Mouse (Mus musculus) left cerebral cortex, postnatal 10 days (tissue): ENCODE measurements around the gene Ap3b1. TPM values are rescaled to one million over a fixed set of nuclear protein-coding genes. Genes with fewer than 3 reads are reported as not detected.
A peak's percentile ranks its signal among the peaks of the same experiment; 100 is the strongest.

Experiments used
- DNase-seq, 2 experiments: peaks; one replicate each; pipeline ENCODE4 v3.0.0; 2021 to 2022; ENCODE audit warnings: low spot score in 2 of 2, mixed read lengths in 1 of 2; ENCODE audit errors: extremely low spot score in 1 of 2
- intact Hi-C: fragments of 180-260 bp; cut with DNase I; formaldehyde crosslinking; loops from one replicate; pipeline ENCODE4 v1.15.1; 2025
- total RNA-seq, 2 experiments: library from RNA; stranded (reverse); gene quantifications; 2 replicates each; pipeline ENCODE4 v1.2.3; 2021

The Ap3b1 gene
- total RNA-seq, 2 experiments from 2014 or later = 38.6 to 39.5 TPM

DNA sequence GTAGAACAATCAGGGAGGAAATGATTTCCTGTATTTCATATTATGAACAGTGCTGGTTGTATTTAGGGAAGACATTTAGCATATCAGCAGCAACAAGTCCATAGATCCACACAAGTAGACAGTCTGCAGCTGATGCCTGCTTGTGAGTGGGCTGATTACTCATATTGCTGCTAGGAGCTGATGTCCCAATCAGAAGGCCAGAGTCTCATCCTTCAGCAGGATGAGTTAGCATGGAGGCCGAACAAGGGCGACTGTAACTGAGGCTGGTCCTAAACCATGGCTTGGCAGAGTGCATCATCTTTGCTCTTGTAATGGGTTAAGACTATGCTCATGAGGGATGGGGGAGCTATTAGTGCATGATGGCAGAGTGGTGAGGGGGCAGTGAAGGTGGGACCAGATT, 9.1 kb downstream of the Ap3b1 start:
- no peak for DNase-seq

DNA sequence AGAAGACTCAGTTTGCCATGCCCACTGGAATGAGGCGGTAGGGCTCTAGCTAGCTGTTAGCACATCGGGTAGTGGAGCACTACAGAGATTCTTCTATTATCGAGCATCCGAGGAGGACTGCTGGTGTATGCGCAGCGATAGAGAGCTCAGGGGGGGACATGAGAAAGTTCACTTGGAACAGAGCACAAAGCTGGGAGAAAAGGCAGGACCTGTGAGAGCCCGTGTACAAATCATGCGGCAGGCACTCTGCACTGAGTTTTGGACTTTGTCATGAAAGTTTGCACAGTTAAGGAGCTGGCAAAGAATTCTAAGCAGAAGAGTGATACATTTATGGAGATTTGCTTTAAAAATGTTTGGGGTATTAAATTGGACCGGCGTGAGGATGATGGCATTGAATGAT, 11.8 kb downstream of the Ap3b1 start:
- DNase-seq = no peak
- intact Hi-C loops = no loop called here

More for the DNA sequence above, 9.1 kb downstream of the Ap3b1 start:
- intact Hi-C loops = no loop called here

DNA sequence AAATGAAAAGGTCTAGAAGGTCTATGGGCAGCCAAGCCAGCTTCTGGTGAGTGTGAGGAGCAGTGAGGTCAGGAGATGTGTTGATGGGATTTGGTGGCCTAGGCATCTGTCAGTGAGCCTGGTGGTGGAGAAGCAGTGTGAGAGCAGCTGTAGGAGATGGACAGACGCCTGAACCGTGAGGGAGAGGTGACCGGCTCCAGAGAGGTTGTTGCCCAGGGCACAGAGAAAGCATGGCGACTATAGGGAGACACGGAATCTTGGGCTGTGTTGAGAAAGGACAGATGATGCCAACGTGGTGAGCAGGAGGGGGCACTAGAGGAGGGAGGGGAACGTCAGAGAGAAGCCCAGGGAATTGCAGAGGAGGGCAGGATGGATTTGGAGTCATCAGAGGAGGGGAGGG, 13.3 kb downstream of the Ap3b1 start:
- intact Hi-C loops = no loop called here
- DNase-seq = no peak

DNA sequence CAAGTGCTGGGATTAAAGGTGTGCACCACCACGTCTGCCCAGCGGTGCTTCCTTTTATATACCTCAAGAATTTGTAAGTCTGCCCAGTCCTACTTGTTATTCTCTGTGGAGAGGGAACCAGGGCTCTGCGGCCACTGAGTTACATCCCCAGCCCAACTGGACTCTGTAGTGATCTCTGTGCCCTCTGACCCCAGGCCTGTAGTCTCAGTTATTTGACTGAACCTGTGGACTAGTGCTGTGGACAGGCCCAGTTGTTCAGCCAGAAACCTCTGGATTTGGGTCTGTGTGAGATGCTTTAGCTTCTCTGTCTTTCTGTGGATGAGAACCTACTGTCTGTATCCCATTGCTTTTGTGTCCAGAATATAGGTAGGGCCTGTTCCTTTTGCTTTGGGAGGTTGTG, 15.4 kb downstream of the Ap3b1 start:
- intact Hi-C loops = no loop called here
- no peak for DNase-seq

DNA sequence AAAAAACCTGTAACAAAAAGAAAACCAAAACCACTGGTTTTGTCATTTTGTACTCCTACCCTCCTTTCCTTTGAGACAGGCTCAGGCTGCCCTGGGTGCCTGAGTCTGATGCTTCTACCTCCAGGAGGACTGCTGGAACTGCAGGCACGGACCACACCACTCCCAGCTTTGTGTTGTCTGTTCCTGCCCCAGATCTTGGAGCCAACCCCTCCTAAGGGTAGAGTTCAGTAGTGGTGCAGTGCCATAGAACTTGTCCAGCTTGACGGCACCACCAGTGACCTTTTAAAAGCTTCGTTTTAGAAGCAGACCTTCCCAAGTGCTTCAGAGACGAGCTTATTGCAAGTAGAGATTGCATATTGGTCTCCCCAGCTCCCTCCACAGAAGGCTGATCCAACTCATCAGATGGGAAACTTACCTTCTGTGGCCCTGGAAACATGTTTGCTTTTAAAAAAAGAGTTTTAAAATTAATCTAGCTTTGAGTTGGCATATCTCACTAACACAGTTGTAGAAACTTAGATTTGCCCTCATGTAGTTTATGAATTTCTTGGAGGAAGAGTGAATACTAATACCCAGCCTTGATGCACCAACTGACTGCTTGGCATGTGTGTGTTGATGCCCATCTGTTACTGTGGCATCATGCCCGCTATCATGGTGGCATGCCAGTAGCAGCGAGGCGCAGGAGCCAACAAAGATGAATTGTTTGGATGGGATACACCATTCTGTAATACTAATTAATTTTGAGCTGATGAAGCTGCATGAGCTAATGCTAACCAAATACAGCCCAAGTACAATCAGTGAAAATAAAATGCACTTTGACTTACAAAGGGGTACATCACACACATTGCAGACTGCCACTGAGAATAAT, 17.0 kb downstream of the Ap3b1 start:
- DNase-seq = peak; percentile 52 to 77
- intact Hi-C loops = no loop called here

DNA sequence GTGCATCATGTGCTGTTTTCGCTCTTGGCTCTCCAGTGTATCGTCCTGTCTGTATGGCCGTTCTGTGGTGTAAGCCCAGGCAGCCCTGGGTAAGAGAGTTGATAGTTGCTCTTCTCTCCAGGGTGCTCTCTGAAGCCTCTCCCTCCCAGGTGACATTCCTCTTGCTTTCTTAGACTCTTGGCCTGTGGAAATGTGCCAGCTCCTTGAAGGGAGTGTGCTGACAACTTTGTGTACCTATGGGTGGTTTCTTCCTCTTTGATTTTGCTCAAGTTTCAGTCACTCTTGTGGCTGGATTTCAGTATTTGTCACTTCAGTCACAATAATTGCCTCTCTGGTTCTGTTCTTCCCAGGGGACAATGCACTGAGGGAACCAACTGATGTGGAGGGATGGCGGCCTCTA, 20.2 kb downstream of the Ap3b1 start:
- no peak for DNase-seq
- intact Hi-C loops = no loop called here

DNA sequence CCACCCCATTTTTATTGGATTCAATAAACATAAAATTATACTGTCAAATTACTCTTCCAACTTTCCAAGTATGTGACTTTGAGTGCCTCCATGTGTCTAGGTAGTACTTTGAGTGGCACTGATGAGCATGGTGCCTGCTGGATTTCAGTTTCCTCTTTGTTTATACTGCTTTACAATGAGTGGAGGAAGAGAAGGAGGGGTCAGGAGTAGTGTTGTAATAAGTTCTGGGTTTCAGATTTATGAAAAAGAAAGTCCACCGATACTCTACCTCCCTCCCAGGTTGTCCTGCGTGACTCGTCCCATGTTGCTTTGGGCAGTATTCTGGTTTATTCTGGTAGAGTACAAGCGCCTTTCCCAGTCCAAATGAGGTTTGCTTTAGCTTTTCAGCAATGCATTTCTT, 22.7 kb downstream of the Ap3b1 start:
- DNase-seq = no peak
- intact Hi-C loops = loop anchor here (10.0 kb wide), 1 partner anchor 563 kb away; no protein-coding TSS in a partner anchor

DNA sequence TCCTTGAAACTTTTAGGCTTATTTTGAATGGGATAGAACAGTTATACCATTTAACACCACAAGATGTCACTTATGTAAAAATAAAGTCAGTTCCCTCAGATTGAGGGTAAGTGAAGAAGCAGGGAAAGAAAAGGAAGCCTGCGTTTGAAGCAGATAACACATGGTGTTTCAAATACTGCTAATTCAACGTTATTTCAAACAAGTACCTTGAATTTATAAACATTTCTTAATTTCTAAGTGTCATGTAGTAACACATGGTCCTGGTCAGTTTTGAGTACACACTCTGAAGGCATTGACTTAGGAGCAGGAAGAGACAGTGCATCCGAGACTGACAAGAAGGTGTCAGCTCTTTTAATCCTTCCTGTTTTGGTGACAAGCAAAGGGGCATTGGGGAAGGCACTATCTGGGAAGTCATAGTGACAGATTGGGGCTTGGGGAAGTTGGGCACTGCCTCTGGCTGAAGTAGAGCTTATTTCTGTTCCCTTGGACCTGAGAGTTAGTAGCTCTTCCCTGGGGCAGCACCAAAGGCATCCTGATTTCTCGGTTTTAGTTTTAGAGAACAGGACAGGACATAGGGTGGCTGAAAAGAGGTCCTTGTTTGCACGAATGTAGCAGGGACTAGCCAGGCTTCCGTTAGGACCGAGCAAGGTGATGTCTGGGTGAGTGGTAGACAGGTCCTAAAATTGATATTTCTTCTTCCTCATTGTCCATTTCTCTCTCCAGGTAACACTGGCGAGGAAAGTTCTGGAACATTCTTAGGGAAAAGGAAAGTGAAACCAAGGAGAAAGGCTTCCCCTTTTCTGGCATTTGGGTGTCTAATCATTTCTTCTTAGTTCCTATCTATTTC, 23.3 kb downstream of the Ap3b1 start:
- intact Hi-C loops = loop anchor here (10.0 kb wide), 1 partner anchor 563 kb away; no protein-coding TSS in a partner anchor
- DNase-seq = no peak

DNA sequence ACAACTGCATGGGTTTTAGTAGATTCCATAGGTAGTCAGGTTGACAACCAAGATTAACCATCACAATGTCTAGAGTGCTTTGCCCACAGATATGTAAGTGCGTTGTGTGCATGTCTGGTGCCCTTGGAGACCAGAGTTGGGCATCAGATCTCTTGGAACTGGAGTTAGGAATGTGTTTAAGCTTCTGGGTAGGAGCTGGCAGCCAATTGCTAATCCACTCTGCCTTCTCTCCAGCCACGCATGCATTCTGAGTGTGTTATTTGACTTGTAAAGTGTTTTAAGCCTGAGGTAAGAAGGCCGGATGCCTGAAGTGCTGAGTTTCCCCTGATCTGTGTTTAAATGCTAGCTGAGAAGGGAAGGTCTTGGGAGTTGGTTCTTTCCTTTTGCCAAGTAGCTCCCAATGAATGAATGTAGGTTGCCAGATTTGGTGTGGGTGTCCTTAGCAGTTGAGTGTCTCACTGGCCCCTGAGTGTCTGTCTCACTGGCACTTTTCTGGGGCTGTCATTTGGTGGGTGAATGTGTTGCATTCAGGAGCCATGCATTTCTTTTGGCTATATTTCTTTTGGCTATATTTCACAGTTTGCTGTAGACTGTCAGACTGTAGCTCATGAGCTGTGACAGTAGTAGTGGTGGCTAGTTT, 26.3 kb downstream of the Ap3b1 start:
- intact Hi-C loops = loop anchor here (10.0 kb wide), 1 partner anchor 560 kb away; no protein-coding TSS in a partner anchor
- DNase-seq = no peak

DNA sequence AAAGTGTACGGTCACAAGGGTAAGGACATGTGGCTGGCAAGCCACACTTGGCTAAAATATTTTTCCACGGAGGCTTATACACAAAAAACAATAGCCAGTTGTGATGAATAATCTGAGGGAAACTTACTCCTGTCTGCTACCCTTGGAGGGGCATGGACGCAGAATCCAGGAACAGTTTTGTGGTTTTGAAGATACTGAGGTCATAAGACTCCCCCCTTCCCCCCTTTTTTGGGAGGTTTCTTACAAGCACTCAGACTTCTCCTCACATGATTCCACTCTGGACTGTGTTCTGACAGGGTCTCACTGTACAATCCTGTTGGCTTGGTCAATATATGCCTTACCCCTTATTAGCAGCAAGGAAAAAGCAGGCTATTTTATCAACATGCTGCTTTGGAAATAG, 29.8 kb downstream of the Ap3b1 start:
- intact Hi-C loops = loop anchor here (10.0 kb wide), 1 partner anchor 556 kb away; no protein-coding TSS in a partner anchor
- DNase-seq = no peak

DNA sequence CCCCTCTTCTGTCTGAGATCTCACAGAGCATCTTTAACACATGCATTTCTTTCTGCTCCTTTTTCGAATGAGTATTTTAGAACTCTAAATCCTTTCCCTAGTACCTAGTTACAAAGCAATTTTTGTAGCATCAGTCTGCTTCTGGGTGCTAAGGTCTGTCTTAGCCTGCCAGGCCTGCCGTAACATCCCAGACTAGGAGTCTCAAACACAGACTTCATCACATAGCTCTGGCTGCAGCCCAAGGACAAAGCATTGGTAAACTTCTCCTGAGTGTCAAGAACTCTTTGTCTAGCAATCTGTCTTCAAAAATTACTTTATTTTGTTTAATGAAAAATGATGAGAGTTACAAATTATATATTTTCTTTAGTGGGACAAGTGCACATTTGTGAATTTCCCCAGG, 30.8 kb downstream of the Ap3b1 start:
- intact Hi-C loops = loop anchor here (10.0 kb wide), 1 partner anchor 555 kb away; no protein-coding TSS in a partner anchor

DNA sequence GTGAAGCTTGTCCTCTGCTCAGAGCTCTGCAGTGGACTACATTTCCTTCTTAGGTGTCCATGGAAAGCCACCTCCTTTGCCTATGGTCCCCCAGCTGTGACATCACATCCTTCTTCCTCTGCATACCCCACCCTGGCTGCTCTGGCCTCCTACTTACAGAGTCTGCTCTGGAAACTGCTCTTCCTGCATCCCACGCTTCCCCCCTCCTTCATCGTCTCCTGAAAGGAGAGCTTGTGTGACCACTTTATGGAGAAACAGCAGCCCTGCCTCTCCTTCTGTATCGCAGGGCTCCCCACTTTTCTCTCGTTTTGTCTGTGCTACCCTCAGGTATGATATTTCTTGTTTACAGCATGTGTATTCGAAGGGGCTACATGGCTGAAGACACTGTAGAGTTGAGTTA, 33.5 kb downstream of the Ap3b1 start:
- DNase-seq = no peak
- intact Hi-C loops = no loop called here

More for the DNA sequence above, 30.8 kb downstream of the Ap3b1 start:
- DNase-seq = no peak

DNA sequence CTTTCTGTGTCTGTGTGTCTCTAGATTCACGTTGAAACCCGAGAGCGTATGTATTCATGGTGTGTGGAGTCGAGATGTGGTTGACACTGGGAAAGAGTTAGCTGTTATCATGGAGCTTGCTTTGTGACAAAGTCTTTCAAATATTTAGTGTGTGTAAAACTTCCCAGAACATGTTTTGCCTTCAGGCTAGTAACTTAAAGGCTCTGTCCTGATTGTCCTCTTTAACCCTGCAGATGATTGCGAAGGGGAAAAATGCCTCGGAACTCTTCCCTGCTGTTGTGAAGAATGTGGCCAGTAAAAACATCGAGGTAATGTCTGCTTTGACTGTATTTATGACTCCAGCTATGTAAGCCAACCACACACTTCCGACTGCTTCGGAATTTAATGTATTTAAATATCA, 35.7 kb downstream of the Ap3b1 start:
- intact Hi-C loops = no loop called here
- no peak for DNase-seq

DNA sequence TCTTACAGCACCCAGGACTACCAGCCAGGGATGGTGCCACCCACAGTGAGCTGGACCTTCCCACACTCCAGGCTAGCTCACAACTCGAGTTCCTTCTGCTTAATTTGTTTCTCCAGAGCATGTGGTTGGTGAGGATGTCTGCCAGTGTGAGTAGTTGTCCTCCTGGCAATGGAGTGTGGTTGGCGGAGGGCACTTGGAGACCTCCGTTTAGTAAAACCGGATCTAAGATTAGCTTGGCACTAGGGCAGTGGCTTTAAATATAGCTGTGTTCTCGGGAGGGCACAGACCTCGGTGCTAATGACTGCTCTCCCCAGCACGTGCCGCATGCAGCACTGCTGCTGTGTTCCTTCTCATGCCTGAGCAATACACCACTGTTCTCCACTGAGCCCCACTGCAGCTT, 37.0 kb downstream of the Ap3b1 start:
- no peak for DNase-seq
- intact Hi-C loops = no loop called here

DNA sequence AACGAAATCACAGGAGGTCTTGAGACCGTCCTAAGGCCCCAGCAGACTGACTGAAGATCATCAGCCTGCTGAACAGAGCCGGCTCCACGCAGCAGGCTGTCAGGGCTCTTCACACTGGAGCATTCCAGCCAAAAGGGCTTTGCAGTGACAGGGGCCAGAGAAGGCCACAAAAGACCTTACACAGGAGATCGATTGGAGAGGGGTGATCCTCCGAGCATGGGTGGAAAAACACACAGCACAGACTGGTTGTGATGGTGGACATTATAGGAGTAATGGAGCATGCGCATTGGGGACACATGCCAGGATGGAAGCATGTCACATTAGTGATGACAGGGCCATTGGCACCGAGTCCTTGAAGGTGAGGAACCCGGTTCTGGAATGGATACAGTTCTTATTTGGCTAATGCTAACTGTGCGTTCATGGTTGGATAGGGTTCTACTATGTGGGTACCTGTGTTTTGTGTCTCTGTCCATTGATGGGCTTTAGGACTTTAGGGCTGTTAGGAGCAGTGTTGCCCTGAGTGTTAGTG, 37.7 kb downstream of the Ap3b1 start:
- no peak for DNase-seq
- intact Hi-C loops = no loop called here

DNA sequence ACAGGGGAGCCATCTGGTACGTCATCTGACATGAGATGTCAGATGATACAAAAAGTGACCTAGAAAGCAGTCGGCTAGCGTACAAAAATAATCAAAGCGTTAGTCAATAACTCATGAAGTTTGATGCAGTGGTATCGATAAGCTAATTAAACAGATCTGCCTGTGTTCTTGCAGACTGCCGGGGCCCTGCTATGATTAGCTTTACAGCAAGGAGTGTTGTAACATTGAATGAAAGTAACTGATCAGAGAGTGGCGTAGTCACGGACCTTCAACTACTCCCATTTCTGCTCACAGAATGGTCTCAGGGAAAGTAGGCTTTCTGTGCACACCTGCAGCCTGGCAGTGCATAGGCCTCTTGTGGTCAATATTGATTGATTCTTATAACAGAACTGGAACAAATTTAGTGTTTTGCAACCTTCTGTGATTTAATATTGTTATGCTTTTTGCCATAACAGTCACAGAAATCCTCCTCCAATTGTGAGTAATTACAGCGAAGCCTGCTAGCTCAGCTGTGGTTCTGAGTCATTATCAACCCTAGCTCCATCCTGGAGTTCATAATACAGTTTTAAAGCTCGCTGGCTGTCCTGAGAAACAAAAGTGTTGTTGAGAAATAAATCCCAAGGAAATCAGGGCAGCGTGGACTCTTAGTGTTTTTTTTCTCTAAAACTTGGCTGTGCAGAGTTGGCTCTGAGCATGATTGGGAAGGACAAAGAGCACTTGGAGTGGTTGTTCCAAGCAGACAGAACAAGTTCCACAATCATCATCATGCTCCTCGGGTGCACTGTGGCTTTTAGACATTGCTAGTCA, 40.0 kb downstream of the Ap3b1 start:
- intact Hi-C loops = no loop called here

DNA sequence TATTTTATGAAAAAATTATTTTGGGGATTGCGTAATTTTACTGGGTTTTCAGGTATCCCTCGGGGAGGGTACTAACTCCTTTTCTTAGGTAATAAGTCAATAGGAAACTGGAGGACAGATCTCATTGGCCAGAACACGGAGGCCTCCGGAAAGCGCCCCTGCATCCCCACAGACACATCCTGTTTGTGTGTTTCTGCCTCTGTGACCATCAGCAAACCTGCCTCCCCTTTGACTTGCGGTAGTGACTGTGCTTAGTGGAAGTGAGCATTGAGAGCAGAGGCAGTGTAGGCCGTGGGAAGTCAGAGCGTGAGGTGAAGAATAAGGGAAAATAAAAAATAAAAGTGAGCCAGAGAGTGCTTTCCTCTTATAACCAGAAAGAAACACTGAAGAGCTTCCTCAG, 41.7 kb downstream of the Ap3b1 start:
- intact Hi-C loops = no loop called here
- DNase-seq = no peak

More for the DNA sequence above, 40.0 kb downstream of the Ap3b1 start:
- DNase-seq = no peak

DNA sequence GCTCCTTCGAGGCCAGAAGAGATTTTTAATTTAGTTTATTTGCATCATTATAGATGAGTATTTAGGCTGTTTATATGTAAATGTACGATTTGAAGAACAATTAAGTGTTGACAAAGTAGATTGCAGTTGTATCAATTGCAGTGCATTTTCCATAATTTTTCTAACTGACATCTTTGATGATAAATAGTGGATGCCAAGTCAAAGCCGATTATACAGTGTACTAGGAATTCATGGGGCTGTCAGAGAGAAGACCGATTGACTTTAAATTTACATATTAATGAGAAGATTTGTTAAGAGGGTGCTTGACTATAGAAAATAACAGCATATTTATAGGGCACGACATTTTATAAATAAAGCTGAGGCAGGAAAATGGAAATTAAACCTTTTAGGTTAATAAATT, 64.8 kb downstream of the Ap3b1 start:
- DNase-seq = no peak
- intact Hi-C loops = no loop called here
